Mouse (Mus musculus) gastrocnemius, postnatal 36 days (tissue): ENCODE results near the gene Gm8127. TPM values are rescaled to one million over a fixed set of nuclear protein-coding genes. Genes with fewer than 3 reads are reported as not detected.
"Not testable (repeated sequence)": the region's sequence is repeated elsewhere in the genome, so short reads cannot be mapped to it uniquely, and the experiment has no call there.

Source experiments
- DNase-seq, 2 experiments: peaks; one replicate each; pipeline ENCODE4 v3.0.0; 2022
- intact Hi-C: fragments of 180-260 bp; cut with DNase I; formaldehyde crosslinking; loops from one replicate; pipeline ENCODE4 v1.15.1; 2025
- long read RNA-seq, 2 experiments: library from polyadenylated mRNA; stranded (forward); transcript quantifications; one replicate each; pipeline ENCODE4 v2.0.0; 2021
- total RNA-seq, 2 experiments: library from RNA; stranded (reverse); gene quantifications; 2 replicates each; pipeline ENCODE4 v1.2.3; 2021

The Gm8127 gene
- not detected for total RNA-seq
- long read RNA-seq, experiment 1 = 0 reads
- long read RNA-seq, experiment 2 = 0 reads

DNA sequence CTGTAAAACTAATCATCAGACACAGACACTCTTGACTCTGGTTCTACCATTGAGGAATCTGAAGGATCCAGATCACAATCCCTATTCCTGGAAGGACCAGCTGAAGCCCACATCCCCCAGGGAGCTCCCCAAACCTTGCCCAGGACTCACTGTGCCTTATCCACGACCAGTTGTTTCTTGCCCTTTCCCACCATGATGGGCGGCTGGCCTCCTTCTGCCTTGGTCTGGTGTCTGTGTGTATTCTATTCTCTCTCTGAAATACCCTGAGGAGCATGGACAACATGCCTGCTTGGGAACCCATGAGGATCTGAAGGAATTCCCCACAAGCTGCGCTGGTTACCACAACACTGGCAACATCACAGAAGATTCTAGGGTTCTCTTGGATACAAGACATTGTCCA is at the start of gene Gm8127:
TSS of gene Gm8127 (minus strand) at position 330 of the 400 bp plus-strand sequence.
- intact Hi-C loops, DNase-seq: not testable (repeated sequence)

DNA sequence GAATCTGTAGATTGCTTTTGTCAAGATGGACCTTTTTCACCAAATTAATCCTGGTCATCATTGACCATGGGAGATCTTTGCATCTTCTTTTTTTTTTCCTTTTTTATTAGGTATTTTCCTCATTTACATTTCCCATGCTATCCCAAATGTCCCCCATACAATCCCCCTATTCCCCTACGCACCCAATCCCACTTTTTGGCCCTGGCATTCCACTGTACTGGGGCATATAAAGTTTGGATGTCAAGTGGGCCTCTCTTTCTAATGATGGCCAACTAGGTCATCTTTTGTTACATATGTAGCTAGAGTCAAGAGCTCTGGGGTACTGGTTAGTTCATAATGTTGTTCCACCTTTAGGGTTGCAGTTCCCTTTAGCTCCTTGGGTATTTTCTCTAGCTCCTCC is 44.0 kb upstream of the Gm8127 start:
- intact Hi-C loops, DNase-seq: not testable (repeated sequence)

DNA sequence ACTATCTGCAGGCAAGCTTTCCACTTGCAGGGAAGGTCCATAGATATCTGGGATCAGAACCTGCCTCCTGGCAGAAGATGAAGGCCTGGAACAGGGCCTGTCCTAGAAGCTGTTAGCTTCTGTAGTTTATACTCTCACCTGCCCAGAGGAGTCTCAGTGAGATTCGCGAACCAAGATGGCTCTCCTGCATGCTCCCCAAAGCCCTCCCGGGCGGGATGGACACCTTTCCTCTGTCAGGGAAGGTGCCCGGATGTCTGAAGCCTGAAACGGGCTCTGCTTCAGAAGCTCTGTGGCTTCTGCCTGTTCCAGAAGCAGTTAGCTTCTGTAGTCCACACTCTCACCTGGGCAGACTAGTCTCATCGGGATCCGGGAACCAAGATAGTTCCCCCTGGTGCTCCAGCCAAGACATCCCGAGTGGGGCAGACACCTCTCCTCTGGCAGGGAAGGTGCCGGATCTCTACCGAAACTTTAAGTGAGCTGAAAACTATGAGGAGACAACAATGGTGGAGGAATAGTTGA is 37.8 kb upstream of the Gm8127 start:
- DNase-seq, intact Hi-C loops: not testable (repeated sequence)

DNA sequence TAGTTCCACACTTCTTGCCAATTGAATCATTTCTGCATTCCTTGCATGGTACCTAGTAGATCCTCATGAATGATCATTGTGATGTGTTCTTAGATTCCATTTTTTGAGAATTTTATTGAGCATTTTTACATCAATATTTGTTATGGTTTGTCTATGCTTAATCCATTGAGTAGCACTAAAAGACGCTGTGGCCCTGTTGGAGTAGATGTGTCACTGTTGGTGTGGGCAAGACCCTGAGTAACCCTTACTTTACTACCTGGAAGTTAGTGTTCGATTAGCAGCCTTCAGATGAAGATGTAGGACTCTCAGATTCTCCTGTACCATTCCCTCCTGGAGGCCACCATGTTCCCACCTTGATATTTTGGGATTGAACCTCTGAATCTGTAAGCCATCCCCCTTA is 35.0 kb upstream of the Gm8127 start:
- peak in 1 of 2 experiments; percentile 7 for DNase-seq
- intact Hi-C loops = not testable (repeated sequence)

DNA sequence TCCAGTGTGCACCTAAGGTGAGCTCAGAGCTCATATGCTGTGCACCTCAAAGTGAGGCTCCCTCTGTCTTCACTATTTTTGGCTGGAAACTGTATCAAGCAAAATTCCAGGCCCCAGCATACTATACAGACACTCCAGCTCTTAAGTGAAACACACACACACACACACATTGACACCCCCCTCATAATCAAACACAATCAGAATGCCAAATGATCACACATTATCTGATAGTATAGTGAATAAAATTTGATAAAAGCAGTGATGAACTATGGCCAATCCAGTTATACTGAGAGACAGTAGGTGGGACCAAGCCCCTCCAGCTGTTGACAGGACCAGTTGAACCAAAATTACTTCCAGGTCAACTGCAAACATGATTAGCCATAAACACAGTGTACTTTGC is 25.9 kb upstream of the Gm8127 start:
- intact Hi-C loops, DNase-seq: not testable (repeated sequence)

DNA sequence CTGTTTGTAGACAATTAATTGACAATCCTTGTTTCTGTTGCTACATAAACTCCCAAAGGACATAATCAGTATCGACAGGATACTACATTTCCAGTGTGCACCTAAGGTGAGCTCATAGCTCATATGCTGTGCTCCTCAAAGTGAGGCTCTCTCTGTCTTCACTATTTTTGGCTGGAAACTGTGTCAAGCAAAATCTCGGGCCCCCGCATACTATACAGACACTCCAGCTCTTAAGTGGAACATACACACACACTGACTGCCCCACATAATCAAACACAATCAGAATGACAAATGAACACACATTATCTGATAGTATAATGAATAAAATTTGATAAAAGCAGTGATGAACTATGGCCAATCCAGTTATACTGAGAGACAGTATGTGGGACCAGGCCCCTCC is 15.0 kb downstream of the Gm8127 start:
- DNase-seq, intact Hi-C loops: not testable (repeated sequence)

DNA sequence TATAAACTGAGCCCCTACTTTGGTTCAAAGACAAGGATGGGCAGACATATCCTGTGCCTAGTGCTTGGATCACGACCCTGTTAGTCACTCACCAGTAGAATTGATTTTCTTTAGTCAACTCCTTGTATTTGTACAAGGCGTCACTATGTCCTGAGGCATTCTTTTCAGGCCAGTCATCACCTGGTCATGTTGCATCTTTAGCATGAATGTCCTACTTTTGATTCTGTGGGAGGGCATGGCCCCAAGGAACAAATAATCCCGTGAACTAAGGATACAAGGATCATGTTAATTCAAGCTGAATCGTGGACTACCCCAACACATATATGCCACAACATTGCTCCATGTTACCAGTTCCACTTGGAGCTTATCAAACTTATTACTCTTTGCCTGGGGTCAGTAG is 15.5 kb downstream of the Gm8127 start:
- DNase-seq, intact Hi-C loops: not testable (repeated sequence)

DNA sequence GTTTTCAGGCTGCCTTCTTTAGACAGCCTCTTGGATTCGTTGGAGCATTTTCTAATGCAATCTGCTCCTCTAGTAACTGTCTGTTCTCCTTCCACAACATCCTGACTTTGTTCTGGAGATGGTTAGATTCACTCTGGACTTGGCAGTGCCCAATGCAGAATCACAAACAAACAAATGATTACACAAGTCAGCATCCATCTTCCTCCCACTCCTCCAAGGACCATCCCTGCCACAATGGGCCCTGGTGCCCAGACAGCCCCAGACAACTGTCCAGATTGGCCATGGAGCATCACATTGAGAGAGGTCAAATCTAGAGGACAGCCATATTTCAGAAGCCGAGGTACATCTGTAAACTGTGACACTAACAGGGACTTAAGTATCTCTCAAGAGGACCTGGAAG is 16.2 kb downstream of the Gm8127 start:
- intact Hi-C loops = not testable (repeated sequence)

DNA sequence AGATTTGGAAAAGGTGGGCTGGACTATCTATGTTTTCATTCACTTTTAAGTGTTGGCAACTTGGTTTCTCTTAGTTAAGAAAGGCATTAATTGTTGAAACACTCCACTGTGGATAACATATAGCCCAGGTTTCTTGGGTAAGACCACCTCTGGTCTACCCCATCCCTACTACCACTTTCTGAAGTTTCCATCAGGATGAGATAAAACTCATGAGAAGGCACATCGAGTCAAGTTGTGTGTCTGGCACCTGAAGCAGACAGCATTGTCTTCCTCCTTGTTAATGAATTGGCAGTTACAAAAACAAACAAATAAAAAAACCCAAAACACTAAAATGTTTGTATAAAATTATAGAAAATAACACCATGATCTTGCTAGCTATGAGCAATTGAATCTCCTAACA is 17.9 kb downstream of the Gm8127 start:
- intact Hi-C loops, DNase-seq: not testable (repeated sequence)

More for the DNA sequence above, 16.2 kb downstream of the Gm8127 start:
- not testable (repeated sequence) for DNase-seq

DNA sequence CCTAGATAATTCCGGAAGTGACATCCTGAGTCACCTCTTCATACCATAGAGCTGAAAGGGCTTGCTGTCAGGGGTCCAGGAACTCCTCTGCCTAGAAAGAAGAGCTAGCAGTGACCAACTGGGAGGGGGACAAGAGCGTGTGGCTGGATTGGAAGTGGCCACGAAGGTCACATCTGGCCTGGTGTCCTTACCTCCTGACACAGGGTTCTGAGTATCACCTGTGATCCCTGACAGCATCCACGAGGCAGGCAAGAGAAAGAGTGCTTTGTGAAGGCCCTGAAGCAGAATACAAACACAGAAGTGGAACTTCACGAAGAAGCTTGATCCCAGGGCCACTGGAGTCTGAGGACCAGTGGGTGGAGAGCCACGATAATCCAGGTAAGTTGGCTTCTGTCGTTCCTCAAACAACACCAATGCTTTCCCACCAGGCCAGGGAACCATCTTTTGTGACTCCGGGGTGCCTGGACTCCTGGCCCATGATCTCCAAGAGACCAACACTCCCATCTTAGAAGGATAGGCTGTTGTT is 18.6 kb downstream of the Gm8127 start, which contains the start of gene Gm9732:
TSS of gene Gm9732 (plus strand) at position 51 of the 526 bp plus-strand sequence.
- peak in 1 of 2 experiments; percentile 57 for DNase-seq
- intact Hi-C loops = not testable (repeated sequence)

DNA sequence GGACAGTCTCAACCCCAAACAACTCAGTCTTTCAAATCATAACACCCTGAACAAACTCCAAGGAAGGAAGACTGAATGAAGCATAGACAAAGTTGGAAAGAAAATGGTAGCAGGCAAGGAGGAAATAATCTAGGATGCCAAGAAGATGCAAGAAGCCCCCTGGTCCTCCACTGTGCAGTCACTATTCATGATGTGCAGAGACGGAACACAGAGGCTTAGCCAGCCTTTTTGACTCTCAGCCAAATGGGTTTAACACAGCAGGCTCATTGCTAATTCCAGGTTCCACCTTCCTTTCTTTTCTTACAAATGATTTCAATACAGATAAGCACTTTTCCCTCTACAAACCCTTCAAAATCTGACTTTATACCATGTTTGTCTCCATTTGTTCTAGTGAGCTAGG is 20.5 kb downstream of the Gm8127 start:
- intact Hi-C loops, DNase-seq: not testable (repeated sequence)

DNA sequence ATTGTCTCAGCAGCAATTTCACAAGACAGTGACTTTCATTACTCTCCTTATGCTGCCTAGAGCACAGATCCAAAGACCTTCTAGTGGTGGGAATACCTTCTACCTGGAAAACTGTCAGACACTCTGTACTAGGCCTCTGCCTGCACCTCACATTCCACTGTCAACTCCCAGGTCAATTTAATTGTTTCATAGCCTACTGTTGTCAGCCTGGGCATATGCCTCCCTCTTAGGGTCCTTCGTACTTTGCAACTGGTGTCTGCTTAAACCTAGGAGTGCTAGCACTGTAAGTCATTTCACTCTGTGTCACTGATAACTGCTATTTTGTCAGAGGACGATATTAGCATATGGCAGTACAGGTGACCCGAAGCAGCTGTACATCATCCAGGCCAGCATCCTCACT is 24.4 kb downstream of the Gm8127 start:
- DNase-seq, intact Hi-C loops: not testable (repeated sequence)

DNA sequence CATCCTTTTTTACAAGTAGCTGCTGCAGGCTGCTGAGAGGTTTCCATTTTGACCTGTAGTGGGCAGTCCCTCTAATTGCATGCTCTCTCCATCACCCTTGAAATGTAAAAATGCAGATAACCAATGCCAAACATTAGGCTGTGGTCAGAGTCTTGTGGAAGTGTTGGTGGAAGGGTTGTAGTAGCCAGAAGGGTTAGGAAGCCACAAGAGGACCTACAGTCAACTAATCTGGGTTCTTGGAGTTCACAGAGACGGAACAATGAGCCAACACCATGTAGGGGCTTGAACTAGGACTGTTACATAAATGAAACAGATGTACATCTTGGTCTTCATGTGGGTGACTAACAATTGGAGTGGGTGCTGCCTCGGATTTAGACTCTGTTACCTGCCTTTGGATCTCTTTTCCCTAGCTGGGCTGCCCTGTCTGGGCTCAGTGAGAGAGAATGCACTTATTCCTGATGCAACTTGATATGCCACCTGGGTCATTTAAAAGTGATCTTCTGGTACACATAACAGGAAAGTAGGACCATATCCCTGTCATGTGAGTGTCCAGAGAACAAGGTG is 25.0 kb downstream of the Gm8127 start:
- DNase-seq, intact Hi-C loops: not testable (repeated sequence)

DNA sequence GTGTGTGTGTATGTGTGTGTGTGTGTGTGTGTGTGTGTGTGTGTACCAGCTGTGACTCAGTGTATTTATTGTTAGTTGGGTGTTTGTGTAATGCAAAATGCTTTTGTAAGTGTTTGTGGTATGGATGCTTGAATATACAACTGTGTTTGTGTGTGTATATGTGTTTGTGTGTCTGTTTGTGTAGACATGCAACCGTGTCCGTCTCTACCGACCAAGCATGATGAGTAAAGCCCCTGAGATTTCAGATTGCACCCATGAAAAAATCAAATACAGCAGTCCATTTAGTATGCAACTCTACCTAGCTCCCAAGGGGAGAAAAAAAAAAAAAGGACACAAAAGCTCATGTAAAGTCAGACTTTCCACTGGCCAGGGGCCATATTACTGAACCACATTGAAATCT is 30.2 kb downstream of the Gm8127 start:
- DNase-seq, intact Hi-C loops: not testable (repeated sequence)

DNA sequence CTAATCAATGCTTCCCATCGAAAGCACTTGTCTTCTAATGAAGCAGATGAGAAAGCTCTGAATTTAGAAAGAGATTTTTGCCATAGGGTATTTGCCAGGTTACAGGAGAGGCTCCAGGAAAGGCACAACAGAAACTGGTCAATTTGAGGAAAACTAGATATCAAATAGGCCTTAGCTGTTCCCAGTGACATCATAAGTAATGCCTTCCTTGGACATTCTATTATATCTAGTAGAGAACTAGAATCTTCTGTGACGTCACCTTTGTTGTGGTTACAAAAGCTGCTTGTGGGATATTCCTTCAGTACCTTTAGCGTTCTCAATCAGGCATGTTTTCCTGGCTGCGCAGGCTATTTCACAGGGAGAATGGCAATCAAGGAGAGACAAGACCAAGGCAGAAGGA is 35.3 kb downstream of the Gm8127 start, which contains the start of gene Gm8126:
TSS of gene Gm8126 (plus strand) at position 301 of the 400 bp plus-strand sequence.
- DNase-seq, intact Hi-C loops: not testable (repeated sequence)

DNA sequence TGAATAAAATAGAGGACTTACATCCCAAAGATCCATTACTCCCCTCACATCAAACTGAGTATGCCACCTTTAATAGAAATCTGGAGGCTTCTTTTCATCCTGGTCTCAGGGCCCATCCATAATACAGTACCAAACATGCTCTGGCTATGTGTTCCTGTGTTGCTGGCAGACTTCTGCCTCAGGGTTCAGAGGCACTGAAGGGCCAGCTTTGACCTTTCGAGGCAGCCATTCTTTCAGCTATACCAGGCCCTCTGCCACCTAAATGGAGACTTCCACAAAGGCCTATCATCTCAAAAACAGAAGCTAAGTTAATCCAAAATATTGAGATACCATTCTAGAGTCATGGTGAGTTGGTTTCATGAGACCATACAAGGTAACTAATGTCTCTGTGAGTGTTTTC is 37.1 kb downstream of the Gm8127 start:
- DNase-seq, intact Hi-C loops: not testable (repeated sequence)

DNA sequence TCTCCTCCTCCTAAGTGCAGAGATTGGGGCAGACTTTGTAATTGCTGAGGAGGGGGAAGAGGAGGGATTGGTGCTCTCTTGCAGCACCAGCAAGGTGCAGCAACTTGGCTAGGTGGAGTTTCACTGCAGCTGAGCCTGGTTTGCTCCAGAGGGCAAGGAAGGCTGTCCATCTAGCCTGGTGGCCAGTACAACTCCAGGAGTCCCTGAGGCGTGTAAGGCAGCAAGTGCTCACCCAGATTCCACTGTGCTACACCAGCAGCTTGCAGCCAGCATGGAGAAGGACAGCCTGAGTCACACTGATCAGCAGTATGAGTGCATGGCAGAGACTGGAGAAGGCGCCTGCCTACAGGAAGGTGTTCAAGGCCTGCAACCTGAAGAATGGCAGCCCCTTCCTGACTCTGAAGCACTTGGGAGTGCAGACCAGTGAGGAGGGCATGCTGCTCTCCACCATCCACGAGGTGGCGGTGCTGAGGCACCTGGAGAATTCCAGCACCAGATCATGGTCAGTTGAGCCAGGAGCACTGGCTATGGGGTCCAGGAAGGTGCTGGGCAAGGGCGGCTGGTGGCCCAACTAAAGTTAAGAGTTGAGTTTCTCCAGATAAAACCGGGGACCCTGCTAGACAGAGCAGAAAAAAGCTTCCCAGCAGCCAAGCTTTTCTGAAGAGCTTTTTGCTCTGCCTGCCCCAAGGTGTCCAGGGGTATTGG is 42.9 kb downstream of the Gm8127 start:
- intact Hi-C loops = not testable (repeated sequence)
- peak in 1 of 2 experiments; percentile 17 for DNase-seq

DNA sequence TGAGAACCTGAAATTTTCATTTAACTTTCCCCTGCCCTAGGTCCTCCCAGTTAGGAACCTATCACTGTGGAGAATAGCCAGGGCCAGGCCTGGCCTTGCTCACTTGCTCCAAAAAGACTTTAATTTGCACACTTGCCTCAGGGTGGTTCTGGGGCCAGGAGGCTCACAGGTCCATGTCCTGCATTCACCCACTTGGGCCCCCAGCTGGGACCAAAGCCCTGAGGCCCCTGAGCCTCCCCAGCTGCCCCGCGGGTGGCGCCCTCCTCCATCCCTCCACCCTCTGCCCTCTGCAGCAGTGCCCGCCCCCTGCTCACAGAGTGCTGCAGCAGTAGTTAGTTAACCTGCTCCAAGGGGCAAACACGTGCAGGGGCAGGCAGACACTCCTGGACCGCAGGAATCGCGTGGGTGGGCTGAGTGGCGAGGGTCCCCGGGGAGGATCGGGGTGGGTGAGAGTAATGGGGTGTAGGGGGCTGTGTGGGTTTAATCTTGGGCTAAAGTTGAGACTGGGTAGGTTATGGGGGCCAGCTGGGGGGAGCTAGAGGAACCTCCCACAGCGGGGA is 43.9 kb downstream of the Gm8127 start:
- intact Hi-C loops = not testable (repeated sequence)
- DNase-seq = peak in 1 of 2 experiments; percentile 29
